Mouse (Mus musculus): ENCODE data around the gene Rnaseh2a.

DNA sequence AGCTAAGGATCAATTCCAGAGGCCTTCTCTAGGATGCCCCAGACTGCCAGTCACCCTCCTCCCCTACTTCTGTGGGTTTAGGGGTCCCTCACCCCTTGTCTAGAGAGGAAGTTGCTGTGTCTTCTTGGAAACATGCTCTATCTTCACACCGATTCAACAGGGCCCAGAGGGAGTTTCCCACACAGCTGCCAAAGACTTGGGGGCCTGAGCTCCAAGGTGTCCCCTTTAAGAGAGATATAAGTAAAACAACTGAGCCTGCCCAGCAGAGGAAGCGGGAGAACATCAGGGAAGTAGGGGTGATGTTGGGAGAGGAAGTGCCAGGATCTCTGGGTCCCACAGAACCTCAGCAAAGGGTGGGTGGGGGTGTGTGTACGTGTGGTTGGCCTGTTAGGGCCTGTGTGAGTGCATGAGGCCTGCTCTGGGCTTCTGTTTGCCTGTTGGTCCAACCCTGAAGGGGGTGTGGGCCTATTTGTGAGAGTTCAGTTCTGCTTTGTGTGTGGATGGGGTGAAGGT, 13.0 kb upstream of the Rnaseh2a start:
- TF ChIP-seq CTCF (IDR thresholded peaks at IDR 0.05; ENCODE audit: borderline replicate concordance, control insufficient read depth, extremely low read depth, insufficient read depth, low read length, poor library complexity), result no peak
- TF ChIP-seq POLR2A (IDR thresholded peaks at IDR 0.05; ENCODE audit: control insufficient read depth, extremely low read depth, insufficient read depth, low read length, poor library complexity), result no peak

Measured in thymus, adult 2 months (tissue).